Mouse (Mus musculus) frontal cortex, postnatal 14 days (tissue): ENCODE measurements around the gene Galnt17.

Source experiments
- DNase-seq, 2 experiments: peaks; one replicate each; pipeline ENCODE4 v3.0.0; 2022; ENCODE audit warnings: low spot score in 2 of 2

Gene Galnt17

GRCm38 (mm10) chr5:131022396-131022993 lies 285.8 kb downstream of the Galnt17 start:
- no peak for DNase-seq

DNA sequence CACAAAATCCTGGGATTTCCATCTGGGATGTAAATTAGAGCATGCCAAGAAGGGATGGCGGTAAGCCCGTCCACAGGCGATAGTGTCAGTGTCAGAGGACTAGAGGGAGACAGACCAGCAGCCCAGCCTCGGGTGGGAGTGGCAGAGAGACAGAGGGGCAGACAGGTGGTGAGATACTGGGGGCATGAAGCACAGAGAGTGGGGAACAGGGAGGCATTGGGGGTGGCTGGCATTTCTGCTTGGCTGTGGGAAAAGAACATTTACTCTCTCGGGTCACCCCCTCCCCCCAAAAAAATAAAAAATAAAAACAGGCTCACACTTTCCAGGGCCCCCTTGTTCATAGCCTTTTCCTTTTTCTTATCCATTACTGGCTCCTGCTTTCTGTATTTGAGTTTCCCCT lies 287.4 kb downstream of the Galnt17 start:
- no peak for DNase-seq

- DNase-seq: no peak
Measured at GRCm38 (mm10) chr5:131019346-131019965, 288.8 kb downstream of the Galnt17 start.

- no peak for DNase-seq
Measured at GRCm38 (mm10) chr5:131016066-131016465, 292.2 kb downstream of the Galnt17 start.

DNA sequence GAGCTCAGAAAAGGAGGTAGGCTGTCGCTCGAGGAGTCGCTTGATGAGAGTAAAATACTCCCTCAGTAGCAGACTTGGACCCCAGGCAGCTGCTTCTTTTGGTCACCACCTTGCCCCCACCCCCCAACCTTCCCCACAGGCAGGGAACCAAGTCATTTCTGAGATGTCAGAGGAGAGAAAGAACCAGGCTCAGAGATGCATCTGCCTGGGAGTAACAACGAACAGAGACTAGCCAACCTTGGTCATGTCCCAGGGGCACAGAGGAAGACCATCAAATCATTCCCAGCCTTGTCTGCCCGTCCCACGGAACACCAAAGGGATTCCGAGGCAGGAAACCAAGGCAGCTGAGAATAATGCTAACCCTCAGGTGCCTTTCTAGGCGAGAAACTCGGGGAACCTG lies 293.0 kb downstream of the Galnt17 start:
- no peak for DNase-seq

DNA sequence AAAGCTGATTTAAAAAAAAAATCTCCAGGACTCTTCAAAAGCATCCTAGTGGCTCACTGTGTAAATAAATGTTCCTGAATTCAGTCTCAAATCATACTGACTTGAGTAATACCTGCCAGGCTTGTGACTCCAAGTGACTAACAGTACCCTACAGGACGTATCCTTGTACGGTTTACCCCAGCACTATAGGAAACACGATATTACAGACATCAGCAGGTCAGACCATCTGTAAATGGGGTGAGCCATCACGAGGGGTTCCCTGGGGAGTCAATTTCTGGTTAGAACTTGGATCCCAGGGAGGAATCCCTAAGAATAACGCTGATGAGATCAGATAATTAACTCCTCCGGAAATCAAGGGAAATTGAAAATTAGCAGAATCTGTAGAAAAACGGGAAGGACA lies 294.5 kb downstream of the Galnt17 start:
- DNase-seq: no peak

GRCm38 (mm10) chr5:131013101-131013500 lies 295.2 kb downstream of the Galnt17 start:
- DNase-seq: no peak

DNA sequence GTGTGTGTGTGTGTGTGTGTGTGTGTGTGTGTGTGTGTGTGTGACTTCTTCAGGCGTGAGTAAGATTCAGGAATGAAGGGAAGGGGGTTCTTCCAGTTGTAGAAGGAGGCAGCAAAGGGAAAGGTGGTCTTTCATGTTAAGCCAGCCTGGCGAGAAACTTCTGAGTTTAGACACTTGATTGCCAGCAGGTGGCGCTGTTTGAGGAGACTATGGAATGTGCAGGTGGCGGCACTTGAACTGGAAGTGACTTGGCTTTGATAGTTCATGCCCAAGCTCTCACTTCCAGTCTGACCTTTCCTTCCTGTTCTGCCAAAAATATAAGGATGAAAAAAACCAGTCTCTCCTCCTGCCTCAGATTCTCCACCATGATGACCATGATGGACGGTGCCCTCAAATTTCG lies 298.8 kb downstream of the Galnt17 start:
- DNase-seq: no peak

DNA sequence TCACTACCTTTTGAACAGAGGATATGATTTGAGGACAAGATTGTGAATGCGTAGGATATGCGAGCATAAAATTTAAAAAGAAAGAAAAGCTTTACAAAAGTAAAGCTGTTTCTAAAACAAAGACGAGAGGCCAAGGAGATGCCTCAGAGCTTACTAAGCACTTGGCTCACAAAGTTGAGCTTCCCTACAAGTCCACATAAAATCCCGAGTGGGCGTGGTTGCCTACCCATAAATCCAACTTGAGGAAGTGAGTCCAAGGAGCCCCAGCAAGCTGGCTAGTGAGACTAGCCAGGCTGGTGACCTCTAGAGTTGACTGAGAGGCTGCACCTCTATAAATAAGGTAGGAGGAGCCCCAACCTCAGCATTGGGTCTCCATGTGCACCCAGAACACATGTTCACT lies 299.8 kb downstream of the Galnt17 start:
- no peak for DNase-seq

DNA sequence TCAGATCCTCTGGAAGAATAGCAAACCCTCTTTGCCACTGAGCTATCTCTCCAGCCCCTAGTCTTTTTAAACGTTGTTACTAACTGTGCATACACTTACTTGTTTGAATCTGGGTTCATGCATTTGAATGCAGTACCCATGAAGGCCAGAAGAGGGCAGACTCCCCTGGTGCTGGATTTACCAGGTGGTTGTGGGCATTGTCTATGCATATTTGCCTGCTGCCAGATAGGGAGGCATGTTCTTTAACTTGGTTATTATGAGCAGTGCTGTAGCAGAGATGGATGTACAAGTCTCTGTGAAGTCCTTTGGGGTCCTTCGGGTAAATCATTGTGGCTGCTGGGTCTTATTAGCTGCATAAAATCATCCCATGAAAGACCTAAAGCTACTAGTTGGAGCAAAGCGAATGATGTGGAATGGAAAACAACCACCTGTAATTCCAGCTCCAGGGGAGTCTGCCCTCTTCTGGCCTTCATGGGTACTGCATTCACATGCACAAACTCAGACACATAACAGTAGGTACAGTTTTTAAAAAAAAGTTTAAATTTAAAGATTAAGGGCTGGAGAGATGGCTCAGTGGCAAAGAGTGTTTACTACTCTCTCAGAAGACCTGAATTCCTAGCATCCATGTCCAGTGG lies 300.3 kb downstream of the Galnt17 start:
- peak in 1 of 2 experiments; percentile 18 for DNase-seq

GRCm38 (mm10) chr5:131007198-131007597 lies 301.1 kb downstream of the Galnt17 start:
- peak; percentile 47 to 51 for DNase-seq

DNA sequence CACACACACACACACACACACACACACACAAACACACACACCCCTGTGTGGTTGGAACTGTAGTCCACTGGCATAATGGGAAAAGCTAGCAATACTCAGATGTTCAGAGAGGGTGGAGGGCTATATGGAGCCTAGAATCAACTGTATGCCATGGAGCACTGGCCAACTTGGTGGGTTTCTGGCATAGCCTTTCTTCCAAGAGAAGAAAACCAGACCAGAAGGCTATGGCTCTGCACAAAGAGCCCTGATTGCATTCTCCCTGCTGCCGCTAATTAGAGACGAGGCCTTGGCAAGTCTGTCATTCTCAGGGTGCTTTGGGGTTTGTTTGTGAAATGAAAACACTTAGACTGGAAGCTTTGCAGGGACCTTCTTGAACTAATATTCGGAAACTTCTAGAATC lies 301.8 kb downstream of the Galnt17 start:
- no peak for DNase-seq

DNA sequence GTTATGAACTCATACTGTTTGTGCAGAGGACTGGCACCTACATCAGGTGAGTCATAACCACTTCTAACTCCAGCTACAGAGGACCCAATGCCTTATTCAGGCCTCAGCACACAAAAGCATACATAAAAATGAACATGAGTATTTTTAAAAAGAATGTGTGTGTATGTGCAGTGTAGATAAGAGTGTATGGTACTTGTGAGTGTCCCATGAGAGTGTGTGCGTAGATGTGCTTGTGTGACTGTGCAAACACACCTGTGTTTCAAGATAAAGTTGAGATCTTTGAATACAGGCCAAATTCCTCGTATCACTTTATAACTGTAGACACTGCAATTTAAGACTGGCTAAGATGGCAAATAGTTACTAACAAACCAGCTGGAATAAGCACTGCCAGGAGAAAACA lies 307.7 kb downstream of the Galnt17 start:
- no peak for DNase-seq

DNA sequence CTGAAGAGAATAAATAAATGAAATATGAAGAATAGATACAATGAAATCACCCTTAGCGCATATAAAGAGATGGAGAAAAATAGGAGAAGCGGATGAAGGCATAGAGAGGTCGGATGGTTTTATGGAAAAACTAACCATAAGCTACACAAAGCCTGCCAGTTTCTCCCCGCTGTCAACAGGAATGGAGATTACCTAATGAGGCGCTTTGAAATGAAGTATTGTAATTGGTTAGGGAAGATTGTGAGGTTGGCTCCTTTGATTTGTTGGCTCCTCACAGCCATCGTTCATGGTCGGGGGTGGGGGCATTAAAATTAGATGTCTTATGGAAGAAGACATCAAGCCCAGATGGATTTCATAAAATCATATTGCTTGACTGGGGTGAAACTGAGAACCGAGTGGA lies 329.0 kb downstream of the Galnt17 start:
- DNase-seq: no peak

DNA sequence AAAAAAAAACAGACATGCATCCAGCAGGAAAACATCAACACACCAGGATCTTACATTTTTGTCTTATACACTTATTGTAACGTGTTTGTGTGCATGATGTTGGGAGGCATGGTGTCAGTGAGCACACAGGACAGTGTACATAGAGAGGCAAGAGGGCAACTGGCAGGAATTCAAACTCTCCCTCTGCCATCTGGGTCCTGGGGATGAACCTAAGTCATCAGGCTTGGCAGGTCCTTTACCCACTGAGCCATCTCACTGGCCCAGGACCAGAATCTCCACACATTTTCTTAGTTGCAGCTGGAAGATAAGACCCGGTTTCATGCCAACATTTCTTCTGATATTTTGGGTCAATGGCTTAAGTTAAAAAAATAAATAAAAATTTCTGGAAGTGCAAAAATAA lies 329.4 kb downstream of the Galnt17 start:
- no peak for DNase-seq

DNA sequence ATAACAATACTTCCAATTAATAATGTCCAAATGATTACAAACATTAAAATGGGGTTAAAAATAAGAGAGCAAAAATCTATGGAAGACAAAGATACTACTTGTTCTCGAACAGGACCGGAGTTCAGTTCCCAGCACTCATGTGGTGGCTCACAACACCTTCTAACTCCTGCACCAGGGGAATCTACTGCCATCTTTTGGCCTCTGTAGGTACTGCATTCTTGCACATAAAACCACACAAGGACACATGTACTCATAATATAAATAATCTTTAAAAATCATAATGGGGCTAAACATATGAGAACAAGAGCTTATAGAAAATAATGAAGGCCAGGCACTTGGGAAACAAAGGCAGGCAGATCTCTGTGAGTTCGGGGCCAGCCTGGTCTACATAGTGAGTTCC lies 330.3 kb downstream of the Galnt17 start:
- no peak for DNase-seq

GRCm38 (mm10) chr5:130952361-130952760 lies 355.9 kb downstream of the Galnt17 start:
- no peak for DNase-seq

- no peak for DNase-seq
Measured at GRCm38 (mm10) chr5:130950894-130951400, 357.4 kb downstream of the Galnt17 start.

GRCm38 (mm10) chr5:130950421-130950820 lies 357.9 kb downstream of the Galnt17 start:
- DNase-seq: no peak

GRCm38 (mm10) chr5:130949710-130950109 lies 358.6 kb downstream of the Galnt17 start:
- no peak for DNase-seq

DNA sequence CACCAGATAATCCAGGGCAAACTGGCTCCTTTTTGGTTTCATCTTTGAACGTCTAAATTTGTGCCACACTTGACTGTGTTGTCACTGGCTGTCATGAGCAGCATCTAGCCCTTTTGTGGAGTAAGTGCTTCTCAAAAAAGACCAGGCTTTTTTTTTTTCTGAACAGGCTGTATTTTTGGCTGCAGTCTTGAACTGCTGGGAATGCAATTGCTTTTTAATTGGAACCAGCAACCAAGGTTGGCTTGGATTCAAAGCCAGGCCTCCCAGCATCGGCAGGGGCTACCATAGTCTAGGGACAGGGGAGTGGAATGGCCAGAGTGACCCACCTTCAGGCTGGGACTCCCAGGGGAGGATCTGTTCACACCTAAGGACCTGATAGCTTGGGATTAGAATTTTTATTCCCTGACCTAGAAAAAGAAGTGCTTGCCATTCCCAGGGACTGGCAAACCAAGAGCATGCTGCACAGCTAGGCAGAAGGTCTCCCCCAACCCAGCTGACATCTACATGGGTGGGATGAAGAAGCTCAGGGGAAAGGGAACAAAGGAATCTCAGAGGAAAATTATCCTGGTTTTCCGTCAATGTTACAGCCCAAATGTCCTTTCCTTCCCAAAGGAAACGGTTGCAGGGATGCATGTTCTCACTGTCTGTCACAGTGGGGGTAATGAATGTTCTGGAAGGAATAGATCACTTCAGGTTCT lies 369.2 kb downstream of the Galnt17 start:
- DNase-seq: peak; percentile 11 to 18

- DNase-seq: no peak
Measured at GRCm38 (mm10) chr5:130938274-130938741, 370.0 kb downstream of the Galnt17 start.
